Mouse (Mus musculus): ENCODE measurements at regions not wholly inside any gene's neighbourhood (a gene's known extent, or its start where the extent isn't known, plus 50 kb on each side); places are given as distances from the start of the nearest gene placed in this dataset.
A peak's percentile ranks its signal among the peaks of the same experiment; 100 is the strongest.

DNA sequence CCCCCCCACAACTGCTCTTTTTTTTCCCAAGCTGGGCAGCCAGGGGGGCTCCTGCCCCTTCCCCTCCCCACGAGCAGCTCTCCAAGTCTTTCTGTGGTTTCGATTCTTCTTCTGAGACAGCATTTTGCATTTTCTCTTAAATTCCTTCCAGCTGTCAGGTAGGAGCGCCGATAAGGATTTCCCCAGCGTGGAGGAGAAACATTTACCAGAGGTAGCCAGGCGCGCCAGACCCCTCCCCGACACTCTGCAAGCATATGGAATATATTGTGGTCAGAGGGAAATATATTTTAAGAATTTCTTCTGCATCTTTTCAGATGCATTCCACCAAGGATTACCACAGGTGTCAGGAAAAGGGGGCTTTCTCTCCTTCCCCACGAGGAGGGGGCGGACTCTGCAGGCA, 111.9 kb downstream of the Tbx5 start:
- Histone ChIP-seq H3K4me1 (ENCODE audit: control insufficient read depth, insufficient read depth, low read length) (no peaks in the 10 kb centered on the region), H3K4me3 (replicated peaks; ENCODE audit: extremely low read depth, low read depth, low read length) (no peak overlapping the region)
- TF ChIP-seq POLR2A (IDR thresholded peaks at IDR 0.05; ENCODE audit: borderline replicate concordance, extremely low read depth, low read depth, low read length): no peak
- TF ChIP-seq CTCF (IDR thresholded peaks at IDR 0.05; ENCODE audit: insufficient read depth, low read length): no peak

GRCm38 (mm10) chr5:119948399-119948798, 115.9 kb downstream of the Tbx5 start:
- Histone ChIP-seq H3K4me3 (replicated peaks; ENCODE audit: extremely low read depth, low read depth, low read length) (no peak overlapping the region), H3K4me1 (ENCODE audit: control insufficient read depth, insufficient read depth, low read length) (no peaks in the 10 kb centered on the region)
- no peak for DNase-seq
- WGBS: 74% methylated on average over 4 of the region's 4 CpGs
- TF ChIP-seq POLR2A (IDR thresholded peaks at IDR 0.05; ENCODE audit: borderline replicate concordance, extremely low read depth, low read depth, low read length) (no peak), CTCF (IDR thresholded peaks at IDR 0.05; ENCODE audit: insufficient read depth, low read length) (no peak)

More for the DNA sequence above, 111.9 kb downstream of the Tbx5 start:
- DNase-seq: no peak
- WGBS: 61% methylated on average over 10 of the region's 10 CpGs

DNA sequence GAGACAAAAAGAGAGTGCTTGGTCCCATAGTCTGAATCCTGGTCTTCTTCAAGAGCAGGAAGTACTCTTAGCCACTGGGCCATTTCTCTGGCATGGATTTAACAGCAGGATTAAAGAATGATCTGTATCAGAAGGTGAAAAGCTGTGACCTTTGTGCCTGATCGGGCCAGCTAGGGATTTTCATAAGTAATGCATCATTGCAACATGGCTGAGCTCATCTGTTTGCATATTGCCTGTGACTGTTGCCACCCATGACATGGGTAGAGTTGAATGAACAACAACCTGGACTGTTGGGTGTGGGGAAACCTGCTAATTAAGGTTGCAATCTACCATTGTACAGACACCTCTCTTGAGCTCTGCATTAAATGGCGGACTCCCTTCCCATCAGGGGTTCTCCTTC, 119.6 kb downstream of the Tbx5 start:
- 83% methylated on average over 2 of the region's 2 CpGs for WGBS

DNA sequence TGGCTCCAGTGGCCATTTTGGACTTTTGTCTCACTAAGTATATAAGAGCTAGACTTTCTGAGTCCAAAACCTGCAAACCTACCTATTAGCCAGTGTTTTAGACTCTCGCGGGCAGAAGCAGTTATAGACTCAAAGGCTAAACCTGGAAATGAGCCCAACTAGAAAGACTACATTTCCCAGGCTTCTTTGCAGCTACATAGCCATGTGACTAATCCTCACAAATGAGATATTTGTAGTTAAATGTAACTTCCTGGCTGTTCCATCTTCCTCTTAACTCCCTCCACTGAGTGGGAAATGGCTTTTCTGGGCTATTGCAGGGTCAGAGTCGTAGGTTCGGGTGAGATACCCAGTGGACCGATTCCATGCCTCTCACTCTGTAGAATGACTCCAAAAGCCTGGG, 120.7 kb downstream of the Tbx5 start:
- Histone ChIP-seq H3K4me1 (ENCODE audit: control insufficient read depth, insufficient read depth, low read length) (no peaks in the 10 kb centered on the region), H3K4me3 (replicated peaks; ENCODE audit: extremely low read depth, low read depth, low read length) (no peak overlapping the region)
- DNase-seq: no peak
- TF ChIP-seq POLR2A (IDR thresholded peaks at IDR 0.05; ENCODE audit: borderline replicate concordance, extremely low read depth, low read depth, low read length) (no peak), CTCF (IDR thresholded peaks at IDR 0.05; ENCODE audit: insufficient read depth, low read length) (no peak)
- WGBS: 69% methylated on average over 5 of the region's 5 CpGs

More for the DNA sequence above, 119.6 kb downstream of the Tbx5 start:
- no peak for DNase-seq
- Histone ChIP-seq H3K4me3 (replicated peaks; ENCODE audit: extremely low read depth, low read depth, low read length) (no peak overlapping the region), H3K4me1 (ENCODE audit: control insufficient read depth, insufficient read depth, low read length) (no peaks in the 10 kb centered on the region)
- TF ChIP-seq CTCF (IDR thresholded peaks at IDR 0.05; ENCODE audit: insufficient read depth, low read length) (no peak), POLR2A (IDR thresholded peaks at IDR 0.05; ENCODE audit: borderline replicate concordance, extremely low read depth, low read depth, low read length) (no peak)

- TF ChIP-seq POLR2A (IDR thresholded peaks at IDR 0.05; ENCODE audit: borderline replicate concordance, extremely low read depth, low read depth, low read length): no peak
- TF ChIP-seq CTCF (IDR thresholded peaks at IDR 0.05; ENCODE audit: insufficient read depth, low read length): no peak
- Histone ChIP-seq H3K4me3 (replicated peaks; ENCODE audit: extremely low read depth, low read depth, low read length) (no peak overlapping the region), H3K4me1 (ENCODE audit: control insufficient read depth, insufficient read depth, low read length) (no peaks in the 10 kb centered on the region)
- WGBS: 47% methylated on average over 14 of the region's 14 CpGs
- no peak for DNase-seq
Measured at GRCm38 (mm10) chr5:119953811-119954566, 121.5 kb downstream of the Tbx5 start.

DNA sequence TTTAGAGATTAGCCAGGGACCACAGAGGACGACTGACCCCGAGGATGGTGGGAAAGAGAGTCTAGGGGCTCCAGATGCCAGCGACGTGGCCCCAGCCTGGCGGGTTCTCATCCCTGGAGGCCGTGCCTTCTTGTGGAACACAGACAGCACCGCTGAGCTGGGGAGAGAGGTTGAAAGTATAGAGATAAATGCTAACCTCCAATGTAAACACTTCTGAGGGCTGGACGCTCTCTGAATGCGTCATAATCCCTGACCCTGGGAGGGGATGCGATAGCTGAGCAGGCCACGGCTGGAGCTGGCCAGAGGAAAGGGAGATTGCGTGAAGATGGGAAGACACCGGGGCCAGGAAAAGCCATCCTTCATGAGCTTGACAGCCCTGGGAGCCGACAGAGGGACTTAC, 126.5 kb downstream of the Tbx5 start:
- TF ChIP-seq POLR2A (IDR thresholded peaks at IDR 0.05; ENCODE audit: borderline replicate concordance, extremely low read depth, low read depth, low read length) (no peak), CTCF (IDR thresholded peaks at IDR 0.05; ENCODE audit: insufficient read depth, low read length) (no peak)
- no peaks in the 10 kb centered on the region for H3K4me1 ChIP-seq (ENCODE audit: control insufficient read depth, insufficient read depth, low read length)
- DNase-seq: no peak
- 13% methylated on average over 14 of the region's 14 CpGs for WGBS
- H3K4me3 ChIP-seq (replicated peaks; ENCODE audit: extremely low read depth, low read depth, low read length): no peak overlapping the region

- no peak overlapping the region for H3K4me3 ChIP-seq (replicated peaks; ENCODE audit: extremely low read depth, low read depth, low read length)
- 40% methylated on average over 3 of the region's 3 CpGs for WGBS
- TF ChIP-seq CTCF (IDR thresholded peaks at IDR 0.05; ENCODE audit: insufficient read depth, low read length) (no peak), POLR2A (IDR thresholded peaks at IDR 0.05; ENCODE audit: borderline replicate concordance, extremely low read depth, low read depth, low read length) (no peak)
- no peak for DNase-seq
- no peaks in the 10 kb centered on the region for H3K4me1 ChIP-seq (ENCODE audit: control insufficient read depth, insufficient read depth, low read length)
Measured at GRCm38 (mm10) chr5:119964751-119965150, 132.3 kb downstream of the Tbx5 start.

DNA sequence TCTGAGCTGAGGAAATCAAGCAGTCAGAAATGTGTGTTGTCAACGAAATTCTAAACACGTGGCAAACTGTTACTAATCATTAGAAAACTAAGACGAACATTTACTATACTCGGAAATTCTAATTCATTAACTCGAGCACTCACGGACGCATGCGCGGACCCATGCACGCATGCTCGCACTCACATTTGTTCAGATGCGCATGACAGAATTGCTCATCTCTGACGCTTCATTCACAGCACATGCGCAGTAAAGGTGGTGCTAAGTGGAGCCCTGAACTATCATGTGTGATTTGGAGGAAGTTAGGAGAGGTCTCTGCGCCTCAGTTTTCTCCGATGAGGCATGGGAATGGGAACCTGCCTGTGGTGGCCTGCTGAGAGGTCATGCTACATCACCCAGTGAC, 138.8 kb downstream of the Tbx5 start:
- TF ChIP-seq POLR2A (IDR thresholded peaks at IDR 0.05; ENCODE audit: borderline replicate concordance, extremely low read depth, low read depth, low read length) (no peak), CTCF (IDR thresholded peaks at IDR 0.05; ENCODE audit: insufficient read depth, low read length) (no peak)
- peaks cover 2% of the 10 kb centered on the region; the same call in 1 of the 2 replicates for H3K4me1 ChIP-seq (ENCODE audit: control insufficient read depth, insufficient read depth, low read length)
- WGBS: 89% methylated on average over 16 of the region's 16 CpGs
- no peak overlapping the region for H3K4me3 ChIP-seq (replicated peaks; ENCODE audit: extremely low read depth, low read depth, low read length)
- DNase-seq: no peak

- H3K4me1 ChIP-seq (ENCODE audit: control insufficient read depth, insufficient read depth, low read length): peaks cover 2% of the 10 kb centered on the region; the same call in 1 of the 2 replicates
- 20% methylated on average over 24 of the region's 24 CpGs for WGBS
- peak overlapping the region; percentile 53 for H3K4me3 ChIP-seq (replicated peaks; ENCODE audit: extremely low read depth, low read depth, low read length)
- no peak for TF ChIP-seq CTCF (IDR thresholded peaks at IDR 0.05; ENCODE audit: insufficient read depth, low read length)
- no peak for TF ChIP-seq POLR2A (IDR thresholded peaks at IDR 0.05; ENCODE audit: borderline replicate concordance, extremely low read depth, low read depth, low read length)
- peak; percentile 6 for DNase-seq
Measured at GRCm38 (mm10) chr5:119972802-119973437, 140.5 kb downstream of the Tbx5 start.

Data from lung, adult 2 months (tissue).